Mouse (Mus musculus) heart, embryonic 13.5 days (tissue): ENCODE results near the gene Lrrc42. TPM values are rescaled to one million over a fixed set of nuclear protein-coding genes. Genes with fewer than 3 reads are reported as not detected.

ENCODE experiments used
- ATAC-seq: fragments of 200-750 bp; cut with Nextera tagmentation; 2 replicates; pipeline ENCODE4 v1.8.0; 2017; ENCODE audit warnings: moderate TSS enrichment; ENCODE audit not compliant: insufficient number of reproducible peaks, low FRiP score, low TSS enrichment; ENCODE audit errors: extremely low read depth
- H3K27ac ChIP-seq: fragments of 300-500 bp; sonication (generic); replicated peaks from 2 replicates; pipeline ENCODE4 v1.5.1; 2015; ENCODE audit warnings: moderate library complexity, mild to moderate bottlenecking, inconsistent platforms
- H3K27me3 ChIP-seq: fragments of 300-500 bp; sonication (generic); replicated peaks from 2 replicates; pipeline ENCODE4 v1.6.1; 2015; ENCODE audit warnings: mild to moderate bottlenecking, inconsistent platforms
- H3K36me3 ChIP-seq: fragments of 300-500 bp; sonication (generic); 2 replicates; pipeline ENCODE4 v1.6.1; 2015; ENCODE audit warnings: mild to moderate bottlenecking, inconsistent platforms
- H3K4me1 ChIP-seq: fragments of 300-500 bp; sonication (generic); 2 replicates; pipeline ENCODE4 v1.6.1; 2015; ENCODE audit warnings: inconsistent platforms
- H3K4me2 ChIP-seq: fragments of 300-500 bp; sonication (generic); 2 replicates; pipeline ENCODE4 v1.6.1; 2015; ENCODE audit warnings: inconsistent platforms, mild to moderate bottlenecking, moderate library complexity
- H3K4me3 ChIP-seq: fragments of 300-500 bp; sonication (generic); 2 replicates; pipeline ENCODE4 v1.5.1; 2015; ENCODE audit warnings: moderate library complexity, mild to moderate bottlenecking, inconsistent platforms
- H3K9ac ChIP-seq: fragments of 300-500 bp; sonication (generic); 2 replicates; pipeline ENCODE4 v1.6.1; 2015; ENCODE audit warnings: inconsistent platforms, mild to moderate bottlenecking, moderate library complexity
- H3K9me3 ChIP-seq: fragments of 300-500 bp; sonication (generic); 2 replicates; pipeline ENCODE4 v1.6.1; 2016; ENCODE audit warnings: inconsistent platforms
- WGBS: fragments of 180-500 bp; shearing (Covaris S2); methylation state at CpG from one replicate; pipeline ENCODE4 v1.1.7; 2015; ENCODE audit warnings: mixed read lengths; 5-methylcytosine and 5-hydroxymethylcytosine counted together
- polyA plus RNA-seq: library from polyadenylated mRNA; unstranded; fragments of >200 nt; fragmentation: Nextera tagmentation; extraction: Ambion mirVana; gene quantifications from 2 replicates; pipeline ENCODE4 v1.2.1, GENCODE M21; 2015

The Lrrc42 gene
- polyA plus RNA-seq, 1 experiment from 2014 or later: 53.5 TPM

DNA sequence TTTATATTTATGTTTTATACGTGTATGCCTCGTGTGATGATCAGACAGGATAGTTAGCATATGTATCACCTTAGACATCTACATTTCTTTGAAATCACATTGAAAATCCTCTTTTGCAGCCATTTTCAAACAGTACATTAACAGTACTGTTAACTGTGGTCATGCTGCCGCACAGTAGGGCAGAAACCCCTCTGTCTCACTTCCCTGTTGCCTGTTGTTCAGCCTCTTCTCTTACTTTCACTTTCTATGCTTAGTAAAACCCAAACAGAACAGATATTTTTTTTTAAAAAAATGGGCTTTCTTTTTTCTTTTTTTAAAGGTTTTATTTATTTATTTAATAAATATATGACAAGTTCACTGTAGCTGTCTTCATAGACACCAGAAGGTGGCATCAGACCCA is 59.5 kb downstream of the Lrrc42 start:
- H3K9ac ChIP-seq: no peak overlapping the region
- ATAC-seq: no peak
- 94% methylated on average over 3 of the region's 3 CpGs for WGBS
- H3K4me2 ChIP-seq: no peak overlapping the region
- H3K4me1 ChIP-seq: no peaks in the 10 kb centered on the region
- no peak overlapping the region for H3K27ac ChIP-seq
- no peaks in the 10 kb centered on the region for H3K27me3 ChIP-seq
- H3K4me3 ChIP-seq: no peak overlapping the region
- no peaks in the 10 kb centered on the region for H3K9me3 ChIP-seq
- peaks cover 91% of the 10 kb centered on the region for H3K36me3 ChIP-seq

GRCm38 (mm10) chr4:107185703-107186102 is 67.6 kb downstream of the Lrrc42 start:
- H3K4me3 ChIP-seq: no peak overlapping the region
- 73% methylated on average over 3 of the region's 3 CpGs for WGBS
- peaks cover 29% of the 10 kb centered on the region for H3K4me1 ChIP-seq
- ATAC-seq: no peak
- H3K4me2 ChIP-seq: no peak overlapping the region
- no peak overlapping the region for H3K27ac ChIP-seq
- H3K27me3 ChIP-seq: no peaks in the 10 kb centered on the region
- H3K36me3 ChIP-seq: peaks cover 50% of the 10 kb centered on the region
- no peaks in the 10 kb centered on the region for H3K9me3 ChIP-seq
- no peak overlapping the region for H3K9ac ChIP-seq

Other genes starting within 250 kb of the Lrrc42 start
- gene Mrpl37, start 186.7 kb downstream of the Lrrc42 start, polyA plus RNA-seq: 86.4 and 91.1 TPM in 2 replicates
- gene Cyb5rl, start 186.5 kb downstream of the Lrrc42 start, polyA plus RNA-seq: 4.3 and 4.6 TPM in 2 replicates
- not detected in 2 replicates for gene Cdcp2, start 156.6 kb downstream of the Lrrc42 start, polyA plus RNA-seq
- 327 TPM in 2 replicates for gene Tmem59, start 75.1 kb downstream of the Lrrc42 start, polyA plus RNA-seq
- 14.5 and 15.2 TPM in 2 replicates for gene Tceanc2, start 74.4 kb downstream of the Lrrc42 start, polyA plus RNA-seq
- gene Ldlrad1, start 44.4 kb downstream of the Lrrc42 start, polyA plus RNA-seq: not detected in 2 replicates
- gene Hspb11, start 61 bp upstream of the Lrrc42 start, polyA plus RNA-seq: 33.4 and 36.2 TPM in 2 replicates
- gene Dio1, start 53.6 kb upstream of the Lrrc42 start, polyA plus RNA-seq: not detected in 2 replicates
- gene Yipf1, start 60.8 kb upstream of the Lrrc42 start, polyA plus RNA-seq: 42.7 and 44.3 TPM in 2 replicates
- gene Ndc1, start 114.3 kb upstream of the Lrrc42 start, polyA plus RNA-seq: 24.8 and 25.5 TPM in 2 replicates
- 0.12 and 0.64 TPM in 2 replicates for gene Glis1, start 181.1 kb upstream of the Lrrc42 start, polyA plus RNA-seq